Mouse (Mus musculus) lung, embryonic 15.5 days (tissue): ENCODE data around the gene Myl6. TPM values are rescaled to one million over a fixed set of nuclear protein-coding genes. Genes with fewer than 3 reads are reported as not detected.
"Not testable (repeated sequence)": the region's sequence is repeated elsewhere in the genome, so short reads cannot be mapped to it uniquely, and the experiment has no call there.

Source experiments
- ATAC-seq: fragments of 200-750 bp; cut with Nextera tagmentation; 2 replicates; pipeline ENCODE4 v1.8.0; 2017; ENCODE audit warnings: moderate number of reproducible peaks, borderline replicate concordance; ENCODE audit not compliant: low FRiP score, low TSS enrichment; ENCODE audit errors: extremely low read depth
- H3K27ac ChIP-seq: fragments of 300-500 bp; sonication (generic); 2 replicates; pipeline ENCODE4 v1.5.1; 2015; ENCODE audit warnings: moderate library complexity, mild to moderate bottlenecking, inconsistent platforms
- H3K27me3 ChIP-seq: fragments of 300-500 bp; sonication (generic); 2 replicates; pipeline ENCODE4 v1.6.1; 2015; ENCODE audit warnings: inconsistent platforms
- H3K36me3 ChIP-seq: fragments of 300-500 bp; sonication (generic); 2 replicates; pipeline ENCODE4 v1.6.1; 2015; ENCODE audit warnings: inconsistent platforms
- H3K4me1 ChIP-seq: fragments of 300-500 bp; sonication (generic); 2 replicates; pipeline ENCODE4 v1.6.1; 2015; ENCODE audit warnings: inconsistent platforms
- H3K4me2 ChIP-seq: fragments of 300-500 bp; sonication (generic); 2 replicates; pipeline ENCODE4 v1.6.1; 2015; ENCODE audit warnings: inconsistent platforms, mild to moderate bottlenecking, moderate library complexity
- H3K4me3 ChIP-seq: fragments of 300-500 bp; sonication (generic); 2 replicates; pipeline ENCODE4 v1.5.1; 2015; ENCODE audit warnings: mild to moderate bottlenecking, inconsistent platforms
- H3K9ac ChIP-seq: fragments of 300-500 bp; sonication (generic); 2 replicates; pipeline ENCODE4 v1.6.1; 2015; ENCODE audit warnings: inconsistent platforms
- H3K9me3 ChIP-seq: fragments of 300-500 bp; sonication (generic); 2 replicates; pipeline ENCODE4 v1.6.1; 2016; ENCODE audit warnings: inconsistent platforms
- WGBS: fragments of 180-500 bp; shearing (Covaris S2); methylation state at CpG from one replicate; pipeline ENCODE4 v1.1.7; 2015; 5-methylcytosine and 5-hydroxymethylcytosine counted together
- polyA plus RNA-seq: library from polyadenylated mRNA; unstranded; fragments of >200 nt; fragmentation: Nextera tagmentation; extraction: Ambion mirVana; gene quantifications from 2 replicates; pipeline ENCODE4 v1.2.1, GENCODE M21; 2015

Myl6 gene
- polyA plus RNA-seq, 1 experiment from 2014 or later = 1,477 TPM

DNA sequence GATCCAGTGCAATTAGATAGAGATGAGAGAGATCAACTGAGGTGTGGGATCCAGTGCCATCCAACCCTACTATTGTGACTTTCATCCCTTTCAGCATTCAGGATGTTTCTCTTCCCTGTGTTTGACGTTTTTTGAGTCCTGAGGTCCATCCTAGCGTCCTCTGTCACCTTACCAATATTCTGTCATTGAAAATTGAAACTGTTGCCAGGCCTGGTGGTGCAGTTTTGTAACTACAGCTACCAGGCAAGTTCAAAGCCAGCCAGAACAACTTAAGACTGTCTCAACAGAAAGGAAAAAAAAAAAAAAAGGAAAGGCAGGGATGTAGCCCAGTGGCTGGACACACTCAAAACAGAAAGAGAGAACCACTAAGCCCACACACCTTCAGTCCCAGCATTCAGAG is 1.3 kb upstream of the Myl6 start:
- Histone ChIP-seq H3K4me2 (peak overlapping the region; percentile 77), H3K4me3 (peak overlapping the region; percentile 83), H3K27me3 (no peaks in the 10 kb centered on the region), H3K36me3 (peaks cover 11% of the 10 kb centered on the region), H3K27ac (no peak overlapping the region), H3K9me3 (no peaks in the 10 kb centered on the region), H3K9ac (peak overlapping the region; percentile 67; the same call in 1 of the 2 replicates), H3K4me1 (peaks cover 43% of the 10 kb centered on the region)
- ATAC-seq = no peak
- WGBS = 54% methylated on average over 2 of the region's 2 CpGs

- Histone ChIP-seq H3K4me1 (peaks cover 42% of the 10 kb centered on the region), H3K4me2 (peak overlapping the region; percentile 77), H3K36me3 (peaks cover 16% of the 10 kb centered on the region), H3K9ac (peak overlapping the region; percentile 67), H3K4me3 (peak overlapping the region; percentile 83), H3K27ac (peak overlapping the region; percentile 99), H3K27me3 (no peaks in the 10 kb centered on the region), H3K9me3 (no peaks in the 10 kb centered on the region)
- WGBS = 47% methylated on average over 11 of the region's 11 CpGs
- ATAC-seq = no peak
These were observed 811 bp upstream of the Myl6 start for GRCm38 (mm10) chr10:128494667-128495245.

DNA sequence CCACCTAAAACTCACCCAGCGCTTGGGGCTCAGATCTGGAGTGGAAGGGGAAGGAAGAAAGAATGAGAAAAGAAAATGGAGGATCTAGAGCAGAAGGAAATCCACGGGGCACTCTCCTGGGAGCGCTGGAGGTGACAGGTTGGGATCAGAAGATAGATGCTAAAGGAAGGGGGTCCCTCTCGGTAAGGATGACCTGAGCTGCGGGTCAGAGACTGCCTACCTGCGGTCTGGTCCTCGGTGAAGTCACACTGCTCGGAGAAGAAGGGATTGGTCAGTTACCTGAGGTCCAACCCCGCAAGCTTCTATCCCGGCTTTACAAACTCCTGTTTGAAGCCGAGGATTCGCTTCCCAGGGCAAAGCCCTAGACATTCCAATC is 638 bp downstream of the Myl6 start:
- 0 out of 2 replicates have a peak, but pooled peaks have one; percentile 7 for ATAC-seq
- H3K36me3 ChIP-seq = peaks cover 30% of the 10 kb centered on the region

DNA sequence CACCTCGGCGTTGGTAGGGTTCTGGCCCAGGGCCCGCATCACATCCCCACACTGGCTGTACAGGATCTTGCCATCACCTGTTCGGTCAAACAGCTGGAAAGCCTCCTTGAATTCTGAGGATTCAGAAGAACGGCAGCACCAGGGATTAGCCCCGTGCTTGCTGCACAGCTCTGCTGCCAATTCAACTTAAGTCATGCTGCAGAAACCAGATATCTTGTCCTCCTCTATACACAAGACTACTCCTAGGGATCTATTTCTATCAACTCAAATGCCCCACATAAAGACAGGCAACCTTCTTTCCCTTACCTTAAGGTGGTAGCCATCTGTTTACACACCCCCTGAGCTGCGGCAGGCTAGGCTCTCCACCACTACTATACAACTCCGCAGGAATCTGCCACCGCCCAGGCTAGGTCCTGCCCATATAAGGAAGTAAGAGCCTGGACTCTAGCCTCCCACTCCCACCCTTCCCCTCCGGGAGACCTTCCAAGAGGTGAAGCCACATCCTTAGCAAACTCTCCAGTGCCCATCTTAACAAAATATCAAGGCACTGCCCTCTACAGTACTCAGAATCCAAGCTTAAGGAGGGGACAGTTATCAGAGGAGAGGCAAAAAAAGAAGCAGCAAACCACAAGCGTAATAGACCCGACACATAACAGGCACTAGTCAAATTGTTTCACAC is 1.2 kb downstream of the Myl6 start:
- ATAC-seq = peak; percentile 73
- H3K9me3 ChIP-seq = no peaks in the 10 kb centered on the region
- peaks cover 32% of the 10 kb centered on the region for H3K4me1 ChIP-seq
- peak overlapping the region; percentile 83 for H3K4me3 ChIP-seq
- peaks cover 36% of the 10 kb centered on the region for H3K36me3 ChIP-seq
- H3K27ac ChIP-seq = peak overlapping the region; percentile 99
- H3K9ac ChIP-seq = peak overlapping the region; percentile 84
- peak overlapping the region; percentile 77 for H3K4me2 ChIP-seq
- no peaks in the 10 kb centered on the region for H3K27me3 ChIP-seq
- 11% methylated on average over 12 of the region's 12 CpGs for WGBS

More for the DNA sequence above, 638 bp downstream of the Myl6 start:
- Histone ChIP-seq H3K4me2 (peak overlapping the region; percentile 77), H3K4me1 (peaks cover 36% of the 10 kb centered on the region), H3K9ac (peak overlapping the region; percentile 84), H3K27me3 (no peaks in the 10 kb centered on the region), H3K9me3 (no peaks in the 10 kb centered on the region), H3K4me3 (peak overlapping the region; percentile 83), H3K27ac (peak overlapping the region; percentile 99)
- WGBS = 1% methylated on average over 12 of the region's 12 CpGs

DNA sequence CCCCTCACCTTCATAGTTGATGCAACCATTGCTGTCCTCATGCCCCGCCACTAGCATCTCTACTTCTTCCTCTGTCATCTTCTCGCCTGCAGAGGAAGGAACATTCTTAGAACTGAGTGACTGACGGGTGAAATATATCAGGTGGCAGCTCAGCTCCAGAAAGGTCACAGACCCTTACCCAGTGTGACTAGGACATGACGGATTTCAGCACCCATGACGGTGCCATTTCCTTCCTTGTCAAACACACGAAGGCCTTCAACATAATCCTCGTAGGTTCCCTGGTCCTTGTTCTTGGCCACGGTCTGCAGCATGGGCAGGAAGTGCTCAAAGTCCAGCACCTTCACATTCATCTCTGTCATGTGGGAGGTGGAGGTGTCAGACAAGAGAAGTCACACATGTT is 1.9 kb downstream of the Myl6 start:
- peak overlapping the region; percentile 77 for H3K4me2 ChIP-seq
- H3K4me1 ChIP-seq = peaks cover 32% of the 10 kb centered on the region
- H3K27ac ChIP-seq = peak overlapping the region; percentile 99
- not testable (repeated sequence) for H3K27me3 ChIP-seq, ATAC-seq, H3K9me3 ChIP-seq
- H3K36me3 ChIP-seq = peaks cover 43% of the 10 kb centered on the region
- H3K4me3 ChIP-seq = peak overlapping the region; percentile 83
- 35% methylated on average over 8 of the region's 8 CpGs for WGBS
- H3K9ac ChIP-seq = peak overlapping the region; percentile 84

- peak overlapping the region; percentile 73 for H3K27ac ChIP-seq
- H3K36me3 ChIP-seq = peaks cover 47% of the 10 kb centered on the region
- H3K4me3 ChIP-seq = peak overlapping the region; percentile 83
- WGBS = 31% methylated on average over 6 of the region's 6 CpGs
- ATAC-seq = no peak
- peak overlapping the region; percentile 77 for H3K4me2 ChIP-seq
- no peaks in the 10 kb centered on the region for H3K9me3 ChIP-seq
- H3K4me1 ChIP-seq = peaks cover 32% of the 10 kb centered on the region
- H3K9ac ChIP-seq = peak overlapping the region; percentile 34
- H3K27me3 ChIP-seq = no peaks in the 10 kb centered on the region
These were observed 2.5 kb downstream of the Myl6 start for GRCm38 (mm10) chr10:128491495-128491894.

- Histone ChIP-seq H3K4me2 (peak overlapping the region; percentile 77), H3K36me3 (peaks cover 52% of the 10 kb centered on the region), H3K4me1 (peaks cover 32% of the 10 kb centered on the region), H3K9me3 (no peaks in the 10 kb centered on the region), H3K27ac (peak overlapping the region; percentile 73), H3K4me3 (peak overlapping the region; percentile 83), H3K27me3 (no peaks in the 10 kb centered on the region), H3K9ac (no peak overlapping the region)
- WGBS = 47% methylated on average over 5 of the region's 5 CpGs
- ATAC-seq = no peak
These were observed 3.0 kb downstream of the Myl6 start for GRCm38 (mm10) chr10:128490912-128491311.

GRCm38 (mm10) chr10:128490232-128490631 is 3.7 kb downstream of the Myl6 start:
- Histone ChIP-seq H3K9ac (no peak overlapping the region), H3K9me3 (no peaks in the 10 kb centered on the region), H3K4me1 (peaks cover 29% of the 10 kb centered on the region), H3K36me3 (peaks cover 59% of the 10 kb centered on the region), H3K4me2 (no peak overlapping the region), H3K27ac (peak overlapping the region; percentile 73), H3K27me3 (no peaks in the 10 kb centered on the region), H3K4me3 (no peak overlapping the region)
- WGBS = 39% methylated on average over 5 of the region's 5 CpGs
- ATAC-seq = no peak

DNA sequence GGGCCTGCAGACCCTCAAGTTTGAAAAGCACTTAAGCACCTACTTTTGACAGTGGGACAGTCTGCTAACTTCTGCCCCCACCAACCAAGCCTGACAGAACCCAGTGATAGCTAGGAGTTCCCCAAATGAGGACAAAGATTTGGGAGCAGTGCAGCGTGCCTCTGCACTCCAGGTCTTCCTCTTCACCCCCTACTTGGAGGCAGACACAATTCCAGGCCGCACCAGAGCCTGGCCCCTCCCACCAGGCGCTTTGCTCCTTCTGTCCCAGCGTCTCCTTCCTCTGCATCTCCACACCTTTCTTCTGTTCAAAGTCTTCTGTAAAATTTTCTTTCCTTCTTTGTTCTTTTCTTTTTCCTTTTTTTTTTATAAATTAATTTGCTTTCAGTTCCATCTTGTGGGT is 4.2 kb downstream of the Myl6 start:
- 37% methylated on average over 4 of the region's 4 CpGs for WGBS
- H3K4me3 ChIP-seq = no peak overlapping the region
- ATAC-seq = no peak
- H3K9me3 ChIP-seq = no peaks in the 10 kb centered on the region
- H3K27me3 ChIP-seq = no peaks in the 10 kb centered on the region
- peak overlapping the region; percentile 73; the same call in 1 of the 2 replicates for H3K27ac ChIP-seq
- peaks cover 25% of the 10 kb centered on the region for H3K4me1 ChIP-seq
- no peak overlapping the region for H3K4me2 ChIP-seq
- no peak overlapping the region for H3K9ac ChIP-seq
- peaks cover 62% of the 10 kb centered on the region for H3K36me3 ChIP-seq

GRCm38 (mm10) chr10:128489380-128489779 is 4.6 kb downstream of the Myl6 start:
- no peak overlapping the region for H3K9ac ChIP-seq
- no peak overlapping the region for H3K4me3 ChIP-seq
- H3K27ac ChIP-seq = no peak overlapping the region
- H3K27me3 ChIP-seq = no peaks in the 10 kb centered on the region
- WGBS = 55% methylated on average over 5 of the region's 5 CpGs
- ATAC-seq = no peak
- no peaks in the 10 kb centered on the region for H3K9me3 ChIP-seq
- H3K4me1 ChIP-seq = peaks cover 21% of the 10 kb centered on the region
- H3K36me3 ChIP-seq = peaks cover 66% of the 10 kb centered on the region
- H3K4me2 ChIP-seq = no peak overlapping the region

DNA sequence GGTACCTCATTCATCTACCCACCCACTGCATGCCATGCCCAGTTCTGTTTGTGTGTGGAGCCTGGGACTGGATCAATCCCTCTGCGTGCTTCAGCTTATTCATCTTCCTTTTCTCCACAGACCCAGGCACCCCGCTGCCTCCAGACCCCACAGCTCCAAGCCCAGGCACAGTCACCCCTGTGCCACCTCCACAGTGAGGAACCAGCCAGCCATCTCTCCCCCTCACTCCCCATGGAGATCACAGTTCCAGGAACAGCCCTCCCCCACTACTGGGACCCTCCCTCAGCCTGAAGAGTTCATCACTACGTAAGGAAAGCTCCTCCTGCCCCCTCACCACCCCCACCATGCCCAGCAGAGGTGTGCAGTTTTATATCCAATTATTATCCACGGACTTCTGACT is 5.2 kb downstream of the Myl6 start:
- Histone ChIP-seq H3K4me1 (peaks cover 21% of the 10 kb centered on the region), H3K4me3 (no peak overlapping the region), H3K36me3 (peaks cover 72% of the 10 kb centered on the region), H3K9ac (no peak overlapping the region), H3K27ac (no peak overlapping the region), H3K9me3 (no peaks in the 10 kb centered on the region), H3K4me2 (no peak overlapping the region), H3K27me3 (no peaks in the 10 kb centered on the region)
- 71% methylated on average over 4 of the region's 4 CpGs for WGBS
- ATAC-seq = no peak
